ENCODE assay signal across 9 mouse cellular contexts in genomic region chr13:30548835-30549234, GRCm38 (mm10). TPM values are rescaled to one million over a fixed set of nuclear protein-coding genes. Genes with fewer than 3 reads are reported as not detected.
DNase-seq lines count a peak whose midpoint lies in the region; ATAC-seq and TF ChIP-seq lines count a peak whose summit lies in the region.
"Had no signal": no experiment of that assay in that cellular context is flagged by ENCODE, and none has a peak within 500 bp of the region (broad histone marks: within the 10 kb centered on the region; RNA-seq: fewer than 3 reads in every experiment).

No protein-coding gene starts in this region.

- H3K9ac ChIP-seq in liver, embryonic 15.5 days: no peak overlapping the region
- H3K9ac ChIP-seq: limb, embryonic 12.5 days had no signal

- no peaks in the 10 kb centered on the region for H3K4me1 ChIP-seq in cerebellum, adult 2 months (ENCODE audit: control insufficient read depth, insufficient read depth, low read length)
- H3K4me1 ChIP-seq in liver, embryonic 15.5 days (replicated peaks): peaks cover 18% of the 10 kb centered on the region

- H3K9me3 ChIP-seq in liver, embryonic 15.5 days (replicated peaks): no peaks in the 10 kb centered on the region
- H3K9me3 ChIP-seq: limb, embryonic 12.5 days had no signal

- no peaks in the 10 kb centered on the region for H3K27me3 ChIP-seq in cerebellum, adult 2 months (ENCODE audit: control insufficient read depth, insufficient read depth, low read length)
- peaks cover 4% of the 10 kb centered on the region for H3K27me3 ChIP-seq in liver, embryonic 15.5 days
- H3K27me3 ChIP-seq: limb, embryonic 12.5 days had no signal

- no peak for TF ChIP-seq POLR2A in cerebellum, adult 2 months (IDR thresholded peaks at IDR 0.05; ENCODE audit: borderline replicate concordance, insufficient read depth, low read length)

- peak overlapping the region; percentile 27 for H3K4me2 ChIP-seq in liver, embryonic 15.5 days
- H3K4me2 ChIP-seq: limb, embryonic 12.5 days had no signal

- no peaks in the 10 kb centered on the region for H3K36me3 ChIP-seq in liver, embryonic 15.5 days (replicated peaks)
- H3K36me3 ChIP-seq: limb, embryonic 12.5 days had no signal

- WGBS in cerebellum, adult 2 months: 17% methylated on average over 2 of the region's 2 CpGs
- 0% methylated on average over 2 of the region's 2 CpGs for WGBS in liver, embryonic 15.5 days (ENCODE audit: insufficient replicate concordance)

- ATAC-seq in liver, embryonic 15.5 days (ENCODE audit: insufficient read depth): 0 out of 2 replicates have a peak, but pooled peaks have one; percentile 7

- peak; percentile 90 for DNase-seq in 416B (ENCODE audit: low read depth)
- peak; percentile 77 for DNase-seq in MEL-GATA-1-ER (ENCODE audit: extremely low read depth, low read depth)
- DNase-seq in cerebellum, adult 2 months: peak; percentile 59 to 64
- DNase-seq in gastrocnemius, adult 8-10 months (ENCODE audit: low spot score in 2 of 2): peak; percentile 70 to 76
- peak; percentile 82 to 94 for DNase-seq in kidney, postnatal 25 days
- peak; percentile 61 for DNase-seq in retina, adult 2 months (ENCODE audit: low read depth, low spot score)
- DNase-seq in thymus, postnatal 25 days: peak; percentile 80

- TF ChIP-seq CTCF in cerebellum, adult 2 months (IDR thresholded peaks at IDR 0.05; ENCODE audit: borderline replicate concordance, insufficient read depth, low read depth, low read length): peak; percentile 74

- no peak overlapping the region for H3K27ac ChIP-seq in cerebellum, adult 2 months (ENCODE audit: insufficient read depth, low read length)
- no peak overlapping the region for H3K27ac ChIP-seq in liver, embryonic 15.5 days (replicated peaks)
- H3K27ac ChIP-seq: limb, embryonic 12.5 days had no signal

- H3K4me3 ChIP-seq in cerebellum, adult 2 months (replicated peaks; ENCODE audit: insufficient read depth, low read depth, low read length): no peak overlapping the region
- no peak overlapping the region for H3K4me3 ChIP-seq in liver, embryonic 15.5 days (replicated peaks)
- H3K4me3 ChIP-seq: limb, embryonic 12.5 days had no signal

RNA-seq across cellular contexts. Expression of gene Uqcrfs1, which starts 3.7 kb away (rescaled TPM):
- polyA plus RNA-seq in cerebellum, adult 2 months (2012; rRNA removed): 229 and 242 TPM in 2 replicates
- total RNA-seq in gastrocnemius, adult 8-10 months (2022): 100 to 1,000 TPM; 462 to 488 (median 468) TPM
- polyA plus RNA-seq in liver, embryonic 15.5 days (2015; fragmentation: Nextera tagmentation; extraction: Ambion mirVana): 164 and 165 TPM in 2 replicates
